Mouse (Mus musculus) embryonic facial prominence, embryonic 11.5 days (tissue): ENCODE results near the gene Tanc2. TPM values are rescaled to one million over a fixed set of nuclear protein-coding genes. Genes with fewer than 3 reads are reported as not detected.

Experiments
- ATAC-seq: fragments of 200-750 bp; cut with Nextera tagmentation; replicated peaks from 2 replicates; pipeline ENCODE4 v1.8.0; 2017; ENCODE audit warnings: low read depth; ENCODE audit not compliant: insufficient number of reproducible peaks, low FRiP score, low TSS enrichment
- DNase-seq: peaks from one replicate; pipeline ENCODE4 v3.0.0-alpha.2; 2015; ENCODE audit warnings: low spot score
- H3K27ac ChIP-seq: fragments of 300-500 bp; sonication (generic); replicated peaks from 2 replicates; pipeline ENCODE4 v1.5.1; 2014; ENCODE audit warnings: mild to moderate bottlenecking, low read depth, low read length, control low read depth
- H3K27me3 ChIP-seq: fragments of 300-500 bp; sonication (generic); 2 replicates; pipeline ENCODE4 v1.6.1; 2014; ENCODE audit warnings: mild to moderate bottlenecking, low read length, moderate library complexity, mixed read lengths; ENCODE audit not compliant: control insufficient read depth, insufficient read depth
- H3K36me3 ChIP-seq: fragments of 300-500 bp; sonication (generic); replicated peaks from 2 replicates; pipeline ENCODE4 v1.6.1; 2014; ENCODE audit warnings: low read depth, mild to moderate bottlenecking, low read length, moderate library complexity, mixed read lengths; ENCODE audit not compliant: control insufficient read depth, insufficient read depth
- H3K4me1 ChIP-seq: fragments of 300-500 bp; sonication (generic); 2 replicates; pipeline ENCODE4 v1.6.1; 2014; ENCODE audit warnings: low read length, mixed read lengths; ENCODE audit not compliant: control insufficient read depth, insufficient read depth
- H3K4me2 ChIP-seq: fragments of 300-500 bp; sonication (generic); 2 replicates; pipeline ENCODE4 v1.6.1; 2014; ENCODE audit warnings: low read depth, mild to moderate bottlenecking, control low read depth, low read length, moderate library complexity
- H3K4me3 ChIP-seq: fragments of 300-500 bp; sonication (generic); 2 replicates; pipeline ENCODE4 v1.5.1; 2014; ENCODE audit warnings: low read depth, low read length, control low read depth
- H3K9ac ChIP-seq: fragments of 300-500 bp; sonication (generic); replicated peaks from 2 replicates; pipeline ENCODE4 v1.6.1; 2014; ENCODE audit warnings: mild to moderate bottlenecking, control low read depth, low read length
- H3K9me3 ChIP-seq: fragments of 300-500 bp; sonication (generic); replicated peaks from 2 replicates; pipeline ENCODE4 v1.6.1; 2016; ENCODE audit warnings: mild to moderate bottlenecking, low read length, inconsistent platforms, mixed read lengths; ENCODE audit not compliant: control insufficient read depth
- WGBS: fragments of 180-500 bp; shearing (Covaris S2); extraction: QIAGEN DNeasy Blood & Tissue Kit; methylation state at CpG from one replicate; pipeline ENCODE4 v1.1.7; 2014; 5-methylcytosine and 5-hydroxymethylcytosine counted together
- polyA plus RNA-seq: library from polyadenylated mRNA; unstranded; fragments of >200 nt; fragmentation: Nextera tagmentation; extraction: Ambion mirVana; gene quantifications from 2 replicates; pipeline ENCODE4 v1.2.1, GENCODE M21; 2014

The Tanc2 gene
- polyA plus RNA-seq, 1 experiment from 2014 or later, result 12.1 TPM

GRCm38 (mm10) chr11:105845901-105846300, 256.1 kb downstream of the Tanc2 start:
- Histone ChIP-seq H3K4me1 (no peaks in the 10 kb centered on the region), H3K9ac (no peak overlapping the region), H3K36me3 (no peaks in the 10 kb centered on the region), H3K4me3 (no peak overlapping the region), H3K27me3 (no peaks in the 10 kb centered on the region), H3K9me3 (no peaks in the 10 kb centered on the region), H3K27ac (no peak overlapping the region), H3K4me2 (no peak overlapping the region)
- ATAC-seq, result no peak
- WGBS, result 89% methylated on average over 1 of the region's 1 CpGs
- DNase-seq, result no peak

- ATAC-seq, result no peak
These were observed 265.7 kb downstream of the Tanc2 start for GRCm38 (mm10) chr11:105855504-105855903.

GRCm38 (mm10) chr11:105858063-105858462, 268.3 kb downstream of the Tanc2 start:
- no peak overlapping the region for H3K9ac ChIP-seq
- H3K4me2 ChIP-seq, result no peak overlapping the region
- H3K27ac ChIP-seq, result no peak overlapping the region
- H3K36me3 ChIP-seq, result no peaks in the 10 kb centered on the region
- H3K9me3 ChIP-seq, result no peaks in the 10 kb centered on the region
- no peaks in the 10 kb centered on the region for H3K27me3 ChIP-seq
- DNase-seq (no peak), ATAC-seq (no peak)
- H3K4me3 ChIP-seq, result no peak overlapping the region
- H3K4me1 ChIP-seq, result no peaks in the 10 kb centered on the region

More at GRCm38 (mm10) chr11:105855504-105855903, 265.7 kb downstream of the Tanc2 start:
- Histone ChIP-seq H3K9me3 (no peaks in the 10 kb centered on the region), H3K27ac (no peak overlapping the region), H3K4me3 (no peak overlapping the region), H3K4me2 (no peak overlapping the region), H3K36me3 (no peaks in the 10 kb centered on the region), H3K27me3 (no peaks in the 10 kb centered on the region), H3K9ac (no peak overlapping the region), H3K4me1 (no peaks in the 10 kb centered on the region)
- peak; percentile 71 for DNase-seq
- 35% methylated on average over 3 of the region's 3 CpGs for WGBS

- no peak overlapping the region for H3K27ac ChIP-seq
- H3K4me1 ChIP-seq, result no peaks in the 10 kb centered on the region
- WGBS, result 91% methylated on average over 1 of the region's 1 CpGs
- no peaks in the 10 kb centered on the region for H3K36me3 ChIP-seq
- DNase-seq (no peak), ATAC-seq (no peak)
- H3K9me3 ChIP-seq, result no peaks in the 10 kb centered on the region
- H3K9ac ChIP-seq, result no peak overlapping the region
- no peak overlapping the region for H3K4me2 ChIP-seq
- no peaks in the 10 kb centered on the region for H3K27me3 ChIP-seq
- H3K4me3 ChIP-seq, result no peak overlapping the region
These were observed 295.8 kb downstream of the Tanc2 start for GRCm38 (mm10) chr11:105885558-105885957.

- Histone ChIP-seq H3K4me3 (no peak overlapping the region), H3K36me3 (no peaks in the 10 kb centered on the region), H3K27ac (no peak overlapping the region), H3K27me3 (no peaks in the 10 kb centered on the region), H3K4me2 (no peak overlapping the region), H3K4me1 (no peaks in the 10 kb centered on the region), H3K9me3 (no peaks in the 10 kb centered on the region), H3K9ac (no peak overlapping the region)
- ATAC-seq (no peak), DNase-seq (no peak)
- whole genome bisulfite sequencing, result 78% methylated on average over 1 of the region's 1 CpGs
These were observed 297.5 kb downstream of the Tanc2 start for GRCm38 (mm10) chr11:105887281-105887680.

GRCm38 (mm10) chr11:105899151-105899550, 309.4 kb downstream of the Tanc2 start:
- ATAC-seq, result no peak
- H3K9ac ChIP-seq, result no peak overlapping the region
- no peak overlapping the region for H3K4me2 ChIP-seq
- H3K4me3 ChIP-seq, result no peak overlapping the region
- no peak for DNase-seq
- no peaks in the 10 kb centered on the region for H3K36me3 ChIP-seq
- H3K27me3 ChIP-seq, result no peaks in the 10 kb centered on the region
- no peaks in the 10 kb centered on the region for H3K4me1 ChIP-seq
- 66% methylated on average over 1 of the region's 1 CpGs for WGBS
- no peak overlapping the region for H3K27ac ChIP-seq
- no peaks in the 10 kb centered on the region for H3K9me3 ChIP-seq

- 72% methylated on average over 2 of the region's 2 CpGs for WGBS
- Histone ChIP-seq H3K4me1 (no peaks in the 10 kb centered on the region), H3K27me3 (no peaks in the 10 kb centered on the region), H3K36me3 (no peaks in the 10 kb centered on the region), H3K4me2 (no peak overlapping the region), H3K4me3 (no peak overlapping the region), H3K27ac (no peak overlapping the region), H3K9ac (no peak overlapping the region), H3K9me3 (no peaks in the 10 kb centered on the region)
- no peak for ATAC-seq
- DNase-seq, result no peak
These were observed 311.7 kb downstream of the Tanc2 start for GRCm38 (mm10) chr11:105901501-105901900.

- no peaks in the 10 kb centered on the region for H3K36me3 ChIP-seq
- no peak for DNase-seq
- no peaks in the 10 kb centered on the region for H3K9me3 ChIP-seq
- H3K27ac ChIP-seq, result no peak overlapping the region
- H3K4me3 ChIP-seq, result no peak overlapping the region
- no peak for ATAC-seq
- no peaks in the 10 kb centered on the region for H3K27me3 ChIP-seq
- no peak overlapping the region for H3K9ac ChIP-seq
- H3K4me2 ChIP-seq, result no peak overlapping the region
- 87% methylated on average over 1 of the region's 1 CpGs for WGBS
- H3K4me1 ChIP-seq, result no peaks in the 10 kb centered on the region
These were observed 313.2 kb downstream of the Tanc2 start for GRCm38 (mm10) chr11:105902956-105903355.
